Mouse (Mus musculus): ENCODE measurements around the gene Rassf8. TPM values are rescaled to one million over a fixed set of nuclear protein-coding genes. Genes with fewer than 3 reads are reported as not detected.

The Rassf8 gene
- polyA plus RNA-seq (2016; fragmentation: Nextera tagmentation; extraction: Ambion mirVana): 9.2 and 13.7 TPM in 2 replicates

DNA sequence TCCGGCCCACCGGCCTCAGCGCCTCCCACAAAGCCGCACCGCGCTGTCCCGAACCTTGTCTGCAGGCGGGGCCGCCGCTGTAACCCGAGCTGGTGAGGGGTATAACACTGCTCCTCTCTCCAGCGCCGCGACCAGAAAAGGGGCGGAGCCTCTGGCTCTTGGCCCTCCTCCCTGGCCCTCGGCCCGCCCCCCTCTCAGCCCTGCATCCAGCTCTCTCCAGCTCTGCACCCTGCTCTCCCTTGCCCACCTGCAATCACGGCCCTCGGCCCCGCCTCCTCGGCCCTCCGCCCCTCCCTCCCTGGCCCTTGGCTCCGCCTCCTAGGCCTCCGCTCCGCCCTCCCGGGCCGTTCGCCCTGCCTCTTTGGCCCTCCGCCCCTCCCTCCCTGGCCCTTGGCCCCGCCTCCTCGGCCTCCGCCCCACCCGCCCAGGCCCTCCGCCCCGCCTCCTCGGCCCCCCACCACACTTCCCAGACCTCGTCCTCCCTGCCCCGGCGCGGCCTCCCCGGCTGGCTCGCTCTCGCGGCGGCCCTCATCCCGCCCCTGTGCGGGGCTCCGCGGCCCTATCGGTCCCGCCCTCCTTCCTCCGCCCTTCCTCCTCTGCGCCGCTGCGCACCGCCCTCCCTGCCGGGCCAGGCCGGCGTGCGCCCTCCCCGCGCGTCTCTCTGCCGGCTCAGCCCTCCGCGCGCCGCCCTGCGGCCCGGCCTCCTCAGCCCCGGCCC, at the start of gene Rassf8:
Gene Rassf8 (plus strand): TSS at position 617 of the 718 bp plus-strand sequence.
- peak within 1 kb of the TSS; percentile 67 for H3K4me2 ChIP-seq
- H3K9me3 ChIP-seq: no peaks in the 10 kb centered on the region
- H3K27ac ChIP-seq: peak within 1 kb of the TSS; percentile 95
- peak within 1 kb of the TSS; percentile 83 for H3K4me3 ChIP-seq (replicated peaks)
- under 1% methylated on average over 68 of the region's 71 CpGs for WGBS
- peak within 1 kb of the TSS; percentile 92 for H3K9ac ChIP-seq (replicated peaks)
- no peaks in the 10 kb centered on the region for H3K27me3 ChIP-seq
- peaks cover 10% of the 10 kb centered on the region for H3K36me3 ChIP-seq
- ATAC-seq (ENCODE audit: insufficient number of reproducible peaks, insufficient read depth, low FRiP score, low TSS enrichment, low read depth): peak; percentile 98
- H3K4me1 ChIP-seq (replicated peaks): peaks cover 17% of the 10 kb centered on the region

DNA sequence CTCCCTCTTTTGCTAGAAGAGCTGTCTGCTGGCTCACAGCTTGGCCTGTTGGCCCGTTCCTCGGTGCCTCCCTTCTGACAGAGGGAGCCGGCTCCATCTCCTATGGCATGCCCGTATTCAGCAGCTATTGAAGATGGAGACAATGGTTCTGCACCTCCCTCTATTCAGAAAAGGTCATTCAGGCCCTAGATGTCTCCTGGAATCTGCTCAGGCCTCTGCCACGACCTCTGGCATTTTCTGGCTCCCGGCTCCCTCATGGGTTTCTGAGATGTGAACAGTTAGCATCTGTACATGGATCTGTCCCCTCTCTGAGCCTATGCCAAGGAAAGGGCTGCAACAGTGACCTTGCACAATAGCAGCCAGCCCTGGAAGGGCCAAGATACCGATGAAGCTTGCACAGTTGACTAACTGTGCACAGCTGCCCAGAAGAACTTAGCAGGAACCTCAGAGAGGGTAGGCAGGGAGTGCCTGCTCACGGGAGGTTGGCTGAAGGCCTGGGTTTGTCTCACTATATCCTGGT, 45.5 kb upstream of the Rassf8 start:
- Histone ChIP-seq H3K4me3 (replicated peaks) (no peak overlapping the region), H3K4me2 (no peak overlapping the region), H3K27me3 (no peaks in the 10 kb centered on the region), H3K9me3 (no peaks in the 10 kb centered on the region), H3K9ac (replicated peaks) (no peak overlapping the region), H3K4me1 (replicated peaks) (peaks cover 14% of the 10 kb centered on the region), H3K27ac (no peak overlapping the region), H3K36me3 (no peaks in the 10 kb centered on the region)
- 79% methylated on average over 8 of the region's 8 CpGs for WGBS
- no peak for ATAC-seq (ENCODE audit: insufficient number of reproducible peaks, insufficient read depth, low FRiP score, low TSS enrichment, low read depth)

DNA sequence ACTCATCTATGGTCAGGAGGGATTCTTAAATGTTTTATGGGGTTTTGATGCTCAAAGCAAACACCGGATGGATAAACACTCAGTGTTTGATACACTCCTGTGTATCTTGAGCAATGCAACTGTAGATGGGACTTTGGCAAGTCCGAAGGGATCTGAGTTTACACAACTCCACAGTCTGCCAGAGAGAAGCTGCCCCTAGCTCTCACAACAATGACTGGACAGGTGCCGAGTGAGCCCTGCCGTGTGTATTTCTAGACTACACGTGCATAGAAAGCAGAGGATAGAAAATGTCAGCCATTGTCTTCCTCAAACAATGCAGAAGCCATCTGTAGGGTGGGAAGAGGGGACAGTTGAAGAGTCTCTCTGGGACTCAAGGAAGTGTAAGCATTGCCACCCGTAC, 42.9 kb upstream of the Rassf8 start:
- no peaks in the 10 kb centered on the region for H3K27me3 ChIP-seq
- no peak overlapping the region for H3K9ac ChIP-seq (replicated peaks)
- 94% methylated on average over 6 of the region's 6 CpGs for WGBS
- no peaks in the 10 kb centered on the region for H3K9me3 ChIP-seq
- no peak for ATAC-seq (ENCODE audit: insufficient number of reproducible peaks, insufficient read depth, low FRiP score, low TSS enrichment, low read depth)
- peaks cover 18% of the 10 kb centered on the region; the same call in 1 of the 2 replicates for H3K4me1 ChIP-seq (replicated peaks)
- H3K36me3 ChIP-seq: no peaks in the 10 kb centered on the region
- no peak overlapping the region for H3K4me3 ChIP-seq (replicated peaks)
- H3K27ac ChIP-seq: no peak overlapping the region
- H3K4me2 ChIP-seq: no peak overlapping the region

DNA sequence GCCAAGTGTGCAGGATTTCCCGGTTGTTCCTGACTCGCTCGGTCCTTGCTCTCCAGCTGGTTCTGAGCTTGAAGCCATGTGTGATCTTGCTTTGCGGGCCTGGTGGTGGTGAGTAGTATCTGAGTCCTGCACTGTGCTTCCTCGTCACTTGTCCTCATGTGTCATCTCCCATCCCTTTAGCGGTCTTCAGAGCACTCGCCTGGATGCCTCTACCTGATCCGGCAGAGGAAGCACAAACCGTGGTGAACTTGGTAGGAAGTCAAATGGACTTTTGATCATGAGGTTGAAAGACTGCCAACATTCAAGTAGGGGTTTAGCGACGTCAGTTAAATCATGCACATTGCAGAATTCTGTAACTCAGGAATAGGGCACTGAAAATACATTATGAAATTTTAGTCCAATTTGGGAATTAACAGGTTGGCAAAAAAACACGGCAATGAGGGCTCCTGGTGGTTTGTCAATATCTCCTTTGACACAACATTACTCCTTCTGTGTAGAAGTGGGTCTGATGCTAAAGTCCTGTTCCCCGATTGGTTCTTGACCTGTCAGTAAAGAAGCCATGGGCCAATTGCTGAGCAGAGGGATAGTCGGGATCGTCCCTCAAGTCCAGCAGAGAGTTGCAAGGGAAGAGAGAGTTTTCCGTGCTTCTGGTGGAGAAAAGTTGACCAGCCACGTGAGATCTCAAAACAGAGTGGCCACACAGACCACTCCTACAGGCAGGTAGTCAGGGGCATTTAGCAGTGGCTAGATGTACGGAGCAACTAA, 36.4 kb upstream of the Rassf8 start:
- 93% methylated on average over 18 of the region's 18 CpGs for WGBS
- Histone ChIP-seq H3K27me3 (no peaks in the 10 kb centered on the region), H3K4me1 (replicated peaks) (peaks cover 20% of the 10 kb centered on the region), H3K36me3 (no peaks in the 10 kb centered on the region), H3K9me3 (no peaks in the 10 kb centered on the region), H3K4me3 (replicated peaks) (no peak overlapping the region), H3K4me2 (no peak overlapping the region), H3K27ac (no peak overlapping the region), H3K9ac (replicated peaks) (no peak overlapping the region)
- ATAC-seq (ENCODE audit: insufficient number of reproducible peaks, insufficient read depth, low FRiP score, low TSS enrichment, low read depth): no peak

DNA sequence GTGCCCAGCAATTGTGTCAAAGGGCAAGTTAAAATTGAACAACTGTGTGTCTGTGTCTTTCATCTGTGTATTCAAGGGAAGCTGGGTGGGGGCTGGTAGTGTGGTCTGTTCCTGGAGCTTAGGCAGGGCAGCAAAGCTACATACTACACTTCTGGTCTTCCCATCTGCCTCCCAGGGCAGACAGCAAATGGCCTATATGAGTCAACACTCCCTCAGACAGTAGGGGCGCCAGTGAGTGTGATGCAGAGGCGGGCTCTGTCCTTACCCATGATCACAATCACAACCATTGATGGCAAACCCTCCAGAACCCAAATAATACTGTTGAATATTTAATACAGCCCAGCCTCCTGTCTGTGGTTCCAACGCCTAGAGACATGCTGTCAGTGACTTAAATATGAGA, 35.8 kb upstream of the Rassf8 start:
- no peak overlapping the region for H3K4me3 ChIP-seq (replicated peaks)
- no peaks in the 10 kb centered on the region for H3K36me3 ChIP-seq
- H3K4me2 ChIP-seq: no peak overlapping the region
- no peak for ATAC-seq (ENCODE audit: insufficient number of reproducible peaks, insufficient read depth, low FRiP score, low TSS enrichment, low read depth)
- H3K27ac ChIP-seq: no peak overlapping the region
- H3K27me3 ChIP-seq: no peaks in the 10 kb centered on the region
- H3K9ac ChIP-seq (replicated peaks): no peak overlapping the region
- H3K9me3 ChIP-seq: no peaks in the 10 kb centered on the region
- 93% methylated on average over 3 of the region's 3 CpGs for WGBS
- peaks cover 20% of the 10 kb centered on the region for H3K4me1 ChIP-seq (replicated peaks)

DNA sequence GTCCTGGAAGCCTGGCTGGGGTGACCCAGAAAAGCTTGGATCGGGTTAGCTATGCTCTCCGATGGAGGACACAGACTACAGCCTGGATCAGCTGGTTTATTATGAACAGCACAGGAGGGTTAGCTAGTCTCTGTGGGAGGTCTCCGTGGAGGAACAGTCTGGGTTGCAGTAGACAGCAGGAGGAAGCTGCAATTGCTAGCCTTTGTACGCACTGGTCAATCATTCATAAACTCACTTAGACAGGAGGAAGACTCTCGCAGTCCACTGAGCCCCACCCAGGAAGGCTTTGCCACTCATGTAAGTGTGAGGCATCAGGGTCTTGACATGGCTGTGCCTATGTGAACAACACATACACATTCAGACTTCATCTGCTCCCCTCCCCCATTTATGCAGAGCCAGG, 35.2 kb upstream of the Rassf8 start:
- no peaks in the 10 kb centered on the region for H3K9me3 ChIP-seq
- H3K4me3 ChIP-seq (replicated peaks): no peak overlapping the region
- no peaks in the 10 kb centered on the region for H3K27me3 ChIP-seq
- H3K36me3 ChIP-seq: no peaks in the 10 kb centered on the region
- 90% methylated on average over 5 of the region's 5 CpGs for WGBS
- H3K9ac ChIP-seq (replicated peaks): no peak overlapping the region
- peaks cover 17% of the 10 kb centered on the region for H3K4me1 ChIP-seq (replicated peaks)
- no peak overlapping the region for H3K4me2 ChIP-seq
- ATAC-seq (ENCODE audit: insufficient number of reproducible peaks, insufficient read depth, low FRiP score, low TSS enrichment, low read depth): no peak
- no peak overlapping the region for H3K27ac ChIP-seq

DNA sequence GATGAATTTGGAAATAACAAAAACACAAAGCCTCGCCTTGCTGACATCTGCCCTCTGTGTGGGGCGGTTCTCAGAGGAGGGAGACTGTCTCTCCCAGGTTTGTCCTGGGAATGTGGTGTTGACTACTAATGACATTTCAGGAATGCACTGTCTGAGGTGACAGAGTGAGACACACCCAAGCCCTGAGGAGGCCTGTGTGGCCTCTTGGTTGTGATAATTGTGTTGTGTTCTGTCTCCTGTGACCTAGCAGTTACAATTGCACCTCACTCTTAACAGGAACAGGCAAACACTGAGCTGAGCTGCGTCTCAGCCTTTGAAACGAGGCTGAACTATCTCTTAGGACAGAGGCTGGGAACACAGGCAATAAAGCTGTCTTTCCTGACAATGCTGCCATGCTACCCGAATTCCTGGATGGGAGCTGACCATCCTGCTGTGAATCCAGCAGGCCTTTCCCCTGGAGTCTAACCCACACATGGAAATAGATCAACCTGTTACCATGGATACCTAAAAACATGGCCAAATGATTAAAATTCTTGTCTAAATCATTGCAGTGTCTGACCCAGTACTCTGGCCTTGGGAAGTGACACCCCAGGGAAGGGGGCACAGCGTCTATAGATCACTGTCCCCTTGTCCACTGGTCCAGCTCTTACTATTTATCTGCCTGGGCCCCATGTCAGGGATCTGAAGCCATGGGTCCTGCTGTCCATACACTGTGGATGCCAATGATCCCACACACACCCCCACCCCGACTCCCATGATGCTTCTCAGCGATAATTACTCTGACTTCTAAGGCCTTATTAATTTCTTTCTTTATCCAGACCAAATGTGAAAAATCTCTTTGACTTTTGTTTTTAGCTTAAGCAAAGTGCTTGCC, 33.1 kb upstream of the Rassf8 start:
- ATAC-seq (ENCODE audit: insufficient number of reproducible peaks, insufficient read depth, low FRiP score, low TSS enrichment, low read depth): no peak
- H3K9ac ChIP-seq (replicated peaks): no peak overlapping the region
- H3K36me3 ChIP-seq: no peaks in the 10 kb centered on the region
- no peak overlapping the region for H3K27ac ChIP-seq
- 44% methylated on average over 8 of the region's 8 CpGs for WGBS
- H3K27me3 ChIP-seq: no peaks in the 10 kb centered on the region
- peaks cover 8% of the 10 kb centered on the region for H3K4me1 ChIP-seq (replicated peaks)
- H3K4me2 ChIP-seq: no peak overlapping the region
- no peak overlapping the region for H3K4me3 ChIP-seq (replicated peaks)
- no peaks in the 10 kb centered on the region for H3K9me3 ChIP-seq

DNA sequence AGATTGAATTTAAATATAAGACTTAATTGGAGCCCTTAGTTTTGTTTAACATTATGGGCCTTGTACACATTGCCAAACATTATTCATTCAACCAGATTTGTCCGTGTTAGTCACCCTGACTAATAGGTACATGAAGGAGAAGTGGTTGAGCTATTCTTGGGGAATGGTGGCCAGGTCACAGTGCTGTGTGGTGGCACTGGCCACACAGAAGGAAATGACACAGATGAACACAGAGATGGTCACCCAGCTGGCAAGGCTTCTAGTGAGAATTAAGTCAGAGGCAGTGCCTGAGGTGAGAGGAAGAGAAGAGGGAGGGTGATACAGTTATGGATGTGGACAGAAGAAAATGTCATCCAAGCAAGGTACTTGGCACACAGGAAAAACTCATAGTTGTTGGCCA, 32.4 kb upstream of the Rassf8 start:
- H3K36me3 ChIP-seq: no peaks in the 10 kb centered on the region
- no peak overlapping the region for H3K9ac ChIP-seq (replicated peaks)
- H3K9me3 ChIP-seq: no peaks in the 10 kb centered on the region
- peaks cover 8% of the 10 kb centered on the region for H3K4me1 ChIP-seq (replicated peaks)
- no peak overlapping the region for H3K4me2 ChIP-seq
- H3K4me3 ChIP-seq (replicated peaks): no peak overlapping the region
- no peak overlapping the region for H3K27ac ChIP-seq
- 73% methylated on average over 1 of the region's 1 CpGs for WGBS
- no peak for ATAC-seq (ENCODE audit: insufficient number of reproducible peaks, insufficient read depth, low FRiP score, low TSS enrichment, low read depth)
- no peaks in the 10 kb centered on the region for H3K27me3 ChIP-seq

DNA sequence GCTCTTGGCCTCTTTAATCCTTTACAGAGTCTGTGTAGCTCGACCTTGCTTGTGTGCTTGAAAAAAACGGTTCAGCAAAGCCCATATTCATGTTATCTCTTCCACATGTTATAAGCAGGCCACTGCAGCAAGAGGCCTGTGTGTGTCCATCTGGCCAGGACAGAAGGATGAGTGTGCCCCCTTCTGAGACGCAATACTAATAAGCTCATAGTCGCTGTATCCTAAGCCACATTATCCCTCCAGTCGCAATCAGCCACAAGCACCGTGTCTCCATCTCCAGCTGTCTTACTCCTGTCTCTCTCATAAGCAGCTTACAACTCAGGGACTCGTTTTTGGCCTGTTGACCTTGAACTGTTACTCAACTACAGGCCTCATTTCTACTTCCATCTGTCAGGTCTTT, 24.0 kb upstream of the Rassf8 start:
- Histone ChIP-seq H3K4me3 (replicated peaks) (no peak overlapping the region), H3K4me2 (no peak overlapping the region), H3K36me3 (no peaks in the 10 kb centered on the region), H3K27me3 (no peaks in the 10 kb centered on the region), H3K4me1 (replicated peaks) (peaks cover 16% of the 10 kb centered on the region), H3K9ac (replicated peaks) (no peak overlapping the region), H3K27ac (0 out of 2 replicates have a peak overlapping the region, but pooled peaks have one; percentile 18), H3K9me3 (no peaks in the 10 kb centered on the region)
- 71% methylated on average over 7 of the region's 7 CpGs for WGBS
- ATAC-seq (ENCODE audit: insufficient number of reproducible peaks, insufficient read depth, low FRiP score, low TSS enrichment, low read depth): no peak

DNA sequence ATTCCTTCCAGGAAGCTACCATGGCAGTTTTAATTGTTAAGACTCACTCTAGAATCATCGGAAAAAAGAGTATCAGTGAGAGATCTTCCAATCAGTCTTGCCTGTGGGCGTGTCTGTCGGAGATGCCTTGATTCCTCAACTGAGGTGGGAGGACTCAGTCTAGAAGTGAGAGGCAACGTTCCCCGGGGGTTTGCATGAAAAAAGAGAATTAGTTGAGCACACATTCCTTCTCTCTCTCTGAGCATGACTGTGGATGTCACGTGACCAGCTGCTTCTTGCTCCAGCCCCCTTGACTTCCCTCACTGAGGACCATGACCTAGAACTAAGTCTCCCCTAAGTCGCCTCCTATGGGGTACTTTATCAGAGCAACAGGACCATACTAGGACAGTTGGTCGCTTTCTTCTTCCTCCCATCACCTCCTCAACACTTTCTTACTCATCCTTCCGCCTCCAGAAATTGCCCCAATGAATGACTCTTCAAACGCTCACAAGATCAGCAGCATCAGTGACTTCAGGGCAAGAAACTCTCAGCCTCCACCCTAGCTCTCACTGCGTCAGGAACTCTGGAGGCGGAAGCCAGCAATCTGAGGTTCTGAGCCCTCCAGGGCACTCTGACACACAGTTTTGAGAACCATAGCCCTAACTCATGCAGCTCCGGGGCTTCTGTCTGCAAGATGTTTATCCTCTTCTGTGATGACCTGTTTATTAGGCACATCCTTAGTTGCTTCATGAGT, 23.3 kb upstream of the Rassf8 start:
- Histone ChIP-seq H3K9ac (replicated peaks) (no peak overlapping the region), H3K4me3 (replicated peaks) (no peak overlapping the region), H3K4me1 (replicated peaks) (peaks cover 16% of the 10 kb centered on the region), H3K4me2 (no peak overlapping the region), H3K27ac (no peak overlapping the region), H3K27me3 (no peaks in the 10 kb centered on the region), H3K36me3 (no peaks in the 10 kb centered on the region), H3K9me3 (no peaks in the 10 kb centered on the region)
- 78% methylated on average over 13 of the region's 13 CpGs for WGBS
- no peak for ATAC-seq (ENCODE audit: insufficient number of reproducible peaks, insufficient read depth, low FRiP score, low TSS enrichment, low read depth)
